Mouse (Mus musculus) neural tube, embryonic 14.5 days (tissue): ENCODE results near the gene 2900026A02Rik. TPM values are rescaled to one million over a fixed set of nuclear protein-coding genes. Genes with fewer than 3 reads are reported as not detected.

Source experiments
- ATAC-seq: fragments of 200-750 bp; cut with Nextera tagmentation; 2 replicates; pipeline ENCODE4 v1.8.0; 2017; ENCODE audit warnings: low read depth, mild to moderate bottlenecking, moderate TSS enrichment, moderate library complexity
- H3K27ac ChIP-seq: fragments of 300-500 bp; sonication (generic); 2 replicates; pipeline ENCODE4 v1.5.1; 2014; ENCODE audit warnings: low read depth, mild to moderate bottlenecking, control low read depth, low read length, moderate library complexity, mixed read lengths
- H3K27me3 ChIP-seq: fragments of 300-500 bp; sonication (generic); 2 replicates; pipeline ENCODE4 v1.6.1; 2014; ENCODE audit warnings: low read length; ENCODE audit not compliant: control insufficient read depth, insufficient read depth
- H3K36me3 ChIP-seq: fragments of 300-500 bp; sonication (generic); 2 replicates; pipeline ENCODE4 v1.6.1; 2014; ENCODE audit warnings: low read length, mixed read lengths; ENCODE audit not compliant: control insufficient read depth, insufficient read depth
- H3K4me1 ChIP-seq: fragments of 300-500 bp; sonication (generic); 2 replicates; pipeline ENCODE4 v1.6.1; 2014; ENCODE audit warnings: low read length; ENCODE audit not compliant: control insufficient read depth, insufficient read depth
- H3K4me2 ChIP-seq: fragments of 300-500 bp; sonication (generic); 2 replicates; pipeline ENCODE4 v1.6.1; 2014; ENCODE audit warnings: mild to moderate bottlenecking, low read depth, low read length, control low read depth
- H3K4me3 ChIP-seq: fragments of 300-500 bp; sonication (generic); 2 replicates; pipeline ENCODE4 v1.5.1; 2014; ENCODE audit warnings: low read depth, low read length, control low read depth, mixed read lengths
- H3K9ac ChIP-seq: fragments of 300-500 bp; sonication (generic); replicated peaks from 2 replicates; pipeline ENCODE4 v1.6.1; 2014; ENCODE audit warnings: low read depth, mild to moderate bottlenecking, control low read depth, low read length, mixed read lengths
- H3K9me3 ChIP-seq: fragments of 300-500 bp; sonication (generic); 2 replicates; pipeline ENCODE4 v1.6.1; 2016; ENCODE audit warnings: low read length; ENCODE audit not compliant: control insufficient read depth
- WGBS: fragments of 180-500 bp; shearing (Covaris S2); extraction: QIAGEN DNeasy Blood & Tissue Kit; methylation state at CpG from one replicate; pipeline ENCODE4 v1.1.7; 2014; 5-methylcytosine and 5-hydroxymethylcytosine counted together
- polyA plus RNA-seq: library from polyadenylated mRNA; unstranded; fragments of >200 nt; fragmentation: Nextera tagmentation; extraction: Ambion mirVana; gene quantifications from 2 replicates; pipeline ENCODE4 v1.2.1, GENCODE M21; 2014

2900026A02Rik gene
- polyA plus RNA-seq, 1 experiment from 2014 or later, result 2.1 TPM

- H3K36me3 ChIP-seq, result no peaks in the 10 kb centered on the region
- no peak for ATAC-seq
- no peaks in the 10 kb centered on the region for H3K9me3 ChIP-seq
- H3K4me2 ChIP-seq, result no peak overlapping the region
- H3K27ac ChIP-seq, result no peak overlapping the region
- H3K4me1 ChIP-seq, result peaks cover 13% of the 10 kb centered on the region
- no peak overlapping the region for H3K4me3 ChIP-seq
- no peak overlapping the region for H3K9ac ChIP-seq
- peaks cover 8% of the 10 kb centered on the region; the same call in 1 of the 2 replicates for H3K27me3 ChIP-seq
- 26% methylated on average over 10 of the region's 10 CpGs for WGBS
Measured at GRCm38 (mm10) chr5:113135513-113135912, 85.5 kb downstream of the 2900026A02Rik start.

GRCm38 (mm10) chr5:113133722-113134710 lies 87.0 kb downstream of the 2900026A02Rik start:
- H3K4me1 ChIP-seq, result peaks cover 11% of the 10 kb centered on the region
- 87% methylated on average over 19 of the region's 19 CpGs for WGBS

GRCm38 (mm10) chr5:113133080-113133491 lies 88.0 kb downstream of the 2900026A02Rik start:
- ATAC-seq, result peak; percentile 58; the same call in 1 of the 2 replicates
- Histone ChIP-seq H3K4me1 (peaks cover 2% of the 10 kb centered on the region), H3K9ac (no peak overlapping the region)

More at GRCm38 (mm10) chr5:113133722-113134710, 87.0 kb downstream of the 2900026A02Rik start:
- no peak overlapping the region; the same call in none of the 2 replicates for H3K27ac ChIP-seq
- H3K4me2 ChIP-seq, result no peak overlapping the region
- H3K9me3 ChIP-seq, result no peaks in the 10 kb centered on the region
- no peak overlapping the region for H3K4me3 ChIP-seq
- no peak for ATAC-seq
- H3K27me3 ChIP-seq, result peaks cover 8% of the 10 kb centered on the region; the same call in 1 of the 2 replicates
- H3K36me3 ChIP-seq, result no peaks in the 10 kb centered on the region
- no peak overlapping the region for H3K9ac ChIP-seq

GRCm38 (mm10) chr5:113132635-113133041 lies 88.4 kb downstream of the 2900026A02Rik start:
- H3K4me1 ChIP-seq, result peaks cover 2% of the 10 kb centered on the region; the same call in 1 of the 2 replicates
- no peak overlapping the region for H3K9ac ChIP-seq
- peak overlapping the region; percentile 75 for H3K27ac ChIP-seq
- no peaks in the 10 kb centered on the region for H3K36me3 ChIP-seq
- H3K4me3 ChIP-seq, result no peak overlapping the region
- H3K9me3 ChIP-seq, result no peaks in the 10 kb centered on the region
- H3K4me2 ChIP-seq, result no peak overlapping the region
- ATAC-seq, result no peak
- peaks cover 5% of the 10 kb centered on the region; the same call in 1 of the 2 replicates for H3K27me3 ChIP-seq
- 37% methylated on average over 13 of the region's 13 CpGs for WGBS

More at GRCm38 (mm10) chr5:113133080-113133491, 88.0 kb downstream of the 2900026A02Rik start:
- Histone ChIP-seq H3K27me3 (peaks cover 8% of the 10 kb centered on the region; the same call in 1 of the 2 replicates), H3K4me3 (no peak overlapping the region), H3K27ac (peak overlapping the region; percentile 75), H3K9me3 (no peaks in the 10 kb centered on the region), H3K4me2 (no peak overlapping the region), H3K36me3 (no peaks in the 10 kb centered on the region)
- WGBS, result 6% methylated on average over 9 of the region's 9 CpGs

- WGBS, result 65% methylated on average over 4 of the region's 4 CpGs
- Histone ChIP-seq H3K4me2 (no peak overlapping the region), H3K9me3 (no peaks in the 10 kb centered on the region), H3K27me3 (no peaks in the 10 kb centered on the region), H3K27ac (no peak overlapping the region), H3K36me3 (no peaks in the 10 kb centered on the region), H3K9ac (no peak overlapping the region), H3K4me1 (peaks cover 2% of the 10 kb centered on the region; the same call in 1 of the 2 replicates), H3K4me3 (no peak overlapping the region)
- ATAC-seq, result no peak
Measured at GRCm38 (mm10) chr5:113128426-113128825, 92.6 kb downstream of the 2900026A02Rik start.

GRCm38 (mm10) chr5:113126476-113126875 lies 94.6 kb downstream of the 2900026A02Rik start:
- Histone ChIP-seq H3K36me3 (no peaks in the 10 kb centered on the region), H3K9me3 (no peaks in the 10 kb centered on the region), H3K9ac (no peak overlapping the region), H3K4me2 (no peak overlapping the region), H3K27ac (no peak overlapping the region), H3K4me3 (no peak overlapping the region), H3K27me3 (no peaks in the 10 kb centered on the region), H3K4me1 (peaks cover under 1% of the 10 kb centered on the region; the same call in 1 of the 2 replicates)
- no peak for ATAC-seq
- WGBS, result 90% methylated on average over 12 of the region's 12 CpGs

GRCm38 (mm10) chr5:113123693-113124092 lies 97.3 kb downstream of the 2900026A02Rik start:
- Histone ChIP-seq H3K36me3 (no peaks in the 10 kb centered on the region), H3K27me3 (no peaks in the 10 kb centered on the region), H3K27ac (no peak overlapping the region), H3K9ac (no peak overlapping the region), H3K4me1 (peaks cover 11% of the 10 kb centered on the region), H3K4me3 (no peak overlapping the region), H3K4me2 (no peak overlapping the region), H3K9me3 (no peaks in the 10 kb centered on the region)
- WGBS, result 58% methylated on average over 10 of the region's 10 CpGs
- no peak for ATAC-seq

- H3K4me1 ChIP-seq, result peaks cover 11% of the 10 kb centered on the region
- ATAC-seq, result no peak
- WGBS, result 43% methylated on average over 12 of the region's 12 CpGs
- no peak overlapping the region for H3K4me3 ChIP-seq
- no peak overlapping the region for H3K9ac ChIP-seq
- H3K27ac ChIP-seq, result no peak overlapping the region
- no peaks in the 10 kb centered on the region for H3K36me3 ChIP-seq
- H3K9me3 ChIP-seq, result no peaks in the 10 kb centered on the region
- no peaks in the 10 kb centered on the region for H3K27me3 ChIP-seq
- H3K4me2 ChIP-seq, result no peak overlapping the region
Measured at GRCm38 (mm10) chr5:113122326-113123054, 98.5 kb downstream of the 2900026A02Rik start.
